Mouse (Mus musculus) spleen, adult 2 months (tissue): Measurements from ENCODE around the gene Sh3bp2.
"Not testable (repeated sequence)": the region's sequence is repeated elsewhere in the genome, so short reads cannot be mapped to it uniquely, and the experiment has no call there.

Experiments used
- CTCF ChIP-seq: fragments of 200-500 bp; IDR thresholded peaks from 2 replicates; pipeline ENCODE4 v1.5.1; 2011; ENCODE audit warnings: mild to moderate bottlenecking, inconsistent platforms; ENCODE audit not compliant: insufficient read depth, insufficient read length, insufficient replicate concordance; ENCODE audit errors: extremely low read depth
- POLR2A ChIP-seq: fragments of 200-500 bp; IDR thresholded peaks from 2 replicates; pipeline ENCODE4 v1.6.1; 2011; ENCODE audit warnings: low read depth, low read length, inconsistent platforms

DNA sequence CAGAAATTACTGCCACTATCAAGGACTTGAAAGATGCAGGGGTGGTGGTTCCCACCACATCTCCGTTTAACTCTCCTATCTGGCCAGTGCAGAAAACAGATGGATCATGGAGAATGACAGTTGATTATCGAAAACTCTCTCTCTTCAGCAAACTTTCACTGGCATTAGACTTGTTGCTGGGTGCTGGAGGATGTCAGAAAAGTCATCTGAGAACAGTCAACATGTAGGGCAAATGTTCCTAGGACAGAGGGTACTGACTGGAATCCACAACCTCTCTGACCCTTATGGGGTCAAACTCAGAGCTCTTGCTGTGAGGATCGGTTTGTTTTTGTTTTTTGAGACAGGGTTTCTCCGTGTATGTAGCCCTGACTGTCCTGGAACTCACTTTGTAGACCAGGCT lies 46.9 kb downstream of the Sh3bp2 start:
- TF ChIP-seq CTCF, POLR2A: not testable (repeated sequence)
